Mouse (Mus musculus): Measurements from ENCODE around the gene Tex9.

Gene Tex9

GRCm38 (mm10) chr9:72440948-72441926 lies 50.8 kb downstream of the Tex9 start:
- in situ Hi-C loops (cut with MboI, MseI) = no loop called here

GRCm38 (mm10) chr9:72440358-72440757 lies 51.7 kb downstream of the Tex9 start:
- in situ Hi-C loops (cut with MboI, MseI) = no loop called here

GRCm38 (mm10) chr9:72438749-72439148 lies 53.3 kb downstream of the Tex9 start:
- in situ Hi-C loops (cut with MboI, MseI) = no loop called here

- in situ Hi-C loops (cut with MboI, MseI) = no loop called here
These were observed 54.0 kb downstream of the Tex9 start, which contains the start of gene Mns1 for GRCm38 (mm10) chr9:72437822-72438701. Gene Mns1 (plus strand): TSS chr9:72438011.

GRCm38 (mm10) chr9:72434876-72435275 lies 57.1 kb downstream of the Tex9 start:
- in situ Hi-C loops (cut with MboI, MseI) = no loop called here

- in situ Hi-C loops (cut with MboI, MseI) = no loop called here
These were observed 64.2 kb downstream of the Tex9 start for GRCm38 (mm10) chr9:72427861-72428260.

- in situ Hi-C loops (cut with MboI, MseI) = no loop called here
These were observed 66.6 kb downstream of the Tex9 start for GRCm38 (mm10) chr9:72425300-72425850.

- in situ Hi-C loops (cut with MboI, MseI) = no loop called here
These were observed 69.3 kb downstream of the Tex9 start for GRCm38 (mm10) chr9:72422753-72423152.

- in situ Hi-C loops (cut with MboI, MseI) = no loop called here
These were observed 69.7 kb downstream of the Tex9 start for GRCm38 (mm10) chr9:72422284-72422683.

GRCm38 (mm10) chr9:72420490-72420889 lies 71.5 kb downstream of the Tex9 start:
- in situ Hi-C loops (cut with MboI, MseI) = no loop called here

GRCm38 (mm10) chr9:72418443-72418842 lies 73.6 kb downstream of the Tex9 start:
- in situ Hi-C loops (cut with MboI, MseI) = loop anchor here (5.0 kb wide), 1 partner anchor 591 kb away; no protein-coding TSS in a partner anchor

- in situ Hi-C loops (cut with MboI, MseI) = no loop called here
These were observed 80.3 kb downstream of the Tex9 start for GRCm38 (mm10) chr9:72411746-72412145.

GRCm38 (mm10) chr9:72409381-72410225 lies 82.4 kb downstream of the Tex9 start:
- in situ Hi-C loops (cut with MboI, MseI) = loop anchor here (10.0 kb wide), 1 partner anchor 145 kb away; no protein-coding TSS in a partner anchor

- in situ Hi-C loops (cut with MboI, MseI) = loop anchor here (10.0 kb wide), 1 partner anchor 143 kb away; no protein-coding TSS in a partner anchor
These were observed 83.9 kb downstream of the Tex9 start for GRCm38 (mm10) chr9:72408131-72408586.

- in situ Hi-C loops (cut with MboI, MseI) = loop anchor here (10.0 kb wide), 1 partner anchor 141 kb away; no protein-coding TSS in a partner anchor
These were observed 86.0 kb downstream of the Tex9 start for GRCm38 (mm10) chr9:72405882-72406638.

GRCm38 (mm10) chr9:72404934-72405333 lies 87.1 kb downstream of the Tex9 start:
- in situ Hi-C loops (cut with MboI, MseI) = loop anchor here (10.0 kb wide), 1 partner anchor 140 kb away; no protein-coding TSS in a partner anchor

GRCm38 (mm10) chr9:72404446-72404845 lies 87.6 kb downstream of the Tex9 start:
- in situ Hi-C loops (cut with MboI, MseI) = loop anchor here (10.0 kb wide), 1 partner anchor 140 kb away; no protein-coding TSS in a partner anchor

GRCm38 (mm10) chr9:72403421-72403820 lies 88.6 kb downstream of the Tex9 start:
- in situ Hi-C loops (cut with MboI, MseI) = loop anchor here (10.0 kb wide), 1 partner anchor 139 kb away; no protein-coding TSS in a partner anchor

GRCm38 (mm10) chr9:72401769-72402168 lies 90.2 kb downstream of the Tex9 start:
- in situ Hi-C loops (cut with MboI, MseI) = loop anchor here (10.0 kb wide), 1 partner anchor 137 kb away; no protein-coding TSS in a partner anchor
